Mouse (Mus musculus) small intestine, adult 2 months (tissue): ENCODE data around the gene Ndufv2.

ENCODE experiments used
- CTCF ChIP-seq: fragments of 200-500 bp; IDR thresholded peaks from 2 replicates; pipeline ENCODE4 v1.5.1; 2012; ENCODE audit warnings: low read depth, mild to moderate bottlenecking, control low read depth, inconsistent platforms, low read length, moderate library complexity, mixed read lengths; ENCODE audit not compliant: insufficient replicate concordance, insufficient read length; ENCODE audit errors: extremely low read depth
- POLR2A ChIP-seq: fragments of 200-500 bp; IDR thresholded peaks from 2 replicates; pipeline ENCODE4 v1.6.1; 2012; ENCODE audit warnings: low read depth, mild to moderate bottlenecking, control low read depth, inconsistent platforms, low read length, moderate library complexity

GRCm38 (mm10) chr17:66112166-66112565 lies 10.8 kb upstream of the Ndufv2 start:
- no peak for TF ChIP-seq CTCF
- TF ChIP-seq POLR2A: no peak
